Mouse (Mus musculus): ENCODE data around the gene Traf3ip3.

GRCm38 (mm10) chr1:193129786-193130455 is 71.6 kb downstream of the Traf3ip3 start, which contains the start of gene Diexf:
- peak; percentile 55; the same call in 1 of the 2 replicates for TF ChIP-seq POLR2A (IDR thresholded peaks at IDR 0.05; ENCODE audit: extremely low read depth, insufficient read depth, low read length)
- peak; percentile 98 for TF ChIP-seq CTCF (IDR thresholded peaks at IDR 0.05; ENCODE audit: low read depth, low read length)

All from liver, adult 2 months (tissue).